Mouse (Mus musculus) limb, embryonic 14.5 days (tissue): ENCODE results near the gene Mef2b. TPM values are rescaled to one million over a fixed set of nuclear protein-coding genes. Genes with fewer than 3 reads are reported as not detected.

Experiments used
- ATAC-seq: fragments of 200-750 bp; cut with Nextera tagmentation; 2 replicates; pipeline ENCODE4 v1.8.0; 2017; ENCODE audit warnings: low read depth, moderate number of reproducible peaks, moderate TSS enrichment; ENCODE audit not compliant: low FRiP score
- DNase-seq: peaks from one replicate; pipeline ENCODE4 v3.0.0-alpha.2; 2015; ENCODE audit warnings: low spot score
- H3K27ac ChIP-seq: fragments of 300-500 bp; sonication (generic); replicated peaks from 2 replicates; pipeline ENCODE4 v1.5.1; 2014; ENCODE audit warnings: low read depth, mild to moderate bottlenecking, low read length, moderate library complexity, mixed read lengths
- H3K27me3 ChIP-seq: fragments of 300-500 bp; sonication (generic); 2 replicates; pipeline ENCODE4 v1.6.1; 2014; ENCODE audit warnings: low read length, mixed read lengths; ENCODE audit not compliant: control insufficient read depth, insufficient read depth
- H3K36me3 ChIP-seq: fragments of 300-500 bp; sonication (generic); 2 replicates; pipeline ENCODE4 v1.6.1; 2014; ENCODE audit warnings: mild to moderate bottlenecking, low read length, moderate library complexity, mixed read lengths; ENCODE audit not compliant: control insufficient read depth, insufficient read depth
- H3K4me1 ChIP-seq: fragments of 300-500 bp; sonication (generic); 2 replicates; pipeline ENCODE4 v1.6.1; 2014; ENCODE audit warnings: antibody characterized with exemption, low read length, mixed read lengths; ENCODE audit not compliant: control insufficient read depth, insufficient read depth
- H3K4me2 ChIP-seq: fragments of 300-500 bp; sonication (generic); replicated peaks from 2 replicates; pipeline ENCODE4 v1.6.1; 2014; ENCODE audit warnings: low read depth, mild to moderate bottlenecking, low read length, moderate library complexity; ENCODE audit not compliant: severe bottlenecking
- H3K4me3 ChIP-seq: fragments of 300-500 bp; sonication (generic); replicated peaks from 2 replicates; pipeline ENCODE4 v1.5.1; 2014; ENCODE audit warnings: low read length
- H3K9ac ChIP-seq: fragments of 300-500 bp; sonication (generic); 2 replicates; pipeline ENCODE4 v1.6.1; 2014; ENCODE audit warnings: mild to moderate bottlenecking, low read depth, low read length, moderate library complexity; ENCODE audit not compliant: severe bottlenecking
- H3K9me3 ChIP-seq: fragments of 300-500 bp; sonication (generic); 2 replicates; pipeline ENCODE4 v1.6.1; 2016; ENCODE audit warnings: low read length; ENCODE audit not compliant: control insufficient read depth
- POLR2A ChIP-seq: fragments of 200-500 bp; IDR thresholded peaks from 2 replicates; pipeline ENCODE4 v1.8.0; 2012; ENCODE audit warnings: inconsistent platforms, mild to moderate bottlenecking, moderate library complexity, borderline replicate concordance; ENCODE audit not compliant: insufficient read depth, insufficient read length; ENCODE audit errors: extremely low read depth
- WGBS: fragments of 180-500 bp; shearing (Covaris S2); extraction: QIAGEN DNeasy Blood & Tissue Kit; methylation state at CpG from one replicate; pipeline ENCODE4 v1.1.7; 2014; 5-methylcytosine and 5-hydroxymethylcytosine counted together
- polyA plus RNA-seq, 2 experiments: library from polyadenylated mRNA; depleted of rRNA in 1 of 2; stranded (reverse) in 1 of 2; unstranded in 1 of 2; fragments of >200 nt; fragmentation: Nextera tagmentation in 1 of 2; extraction: Ambion mirVana in 1 of 2; gene quantifications; 2 replicates each; pipeline versions ENCODE4 v1.2.1 to v1.2.3; 2012 to 2014

Mef2b gene
- polyA plus RNA-seq, 2 experiments = 0.67 TPM; not detected in 1

DNA sequence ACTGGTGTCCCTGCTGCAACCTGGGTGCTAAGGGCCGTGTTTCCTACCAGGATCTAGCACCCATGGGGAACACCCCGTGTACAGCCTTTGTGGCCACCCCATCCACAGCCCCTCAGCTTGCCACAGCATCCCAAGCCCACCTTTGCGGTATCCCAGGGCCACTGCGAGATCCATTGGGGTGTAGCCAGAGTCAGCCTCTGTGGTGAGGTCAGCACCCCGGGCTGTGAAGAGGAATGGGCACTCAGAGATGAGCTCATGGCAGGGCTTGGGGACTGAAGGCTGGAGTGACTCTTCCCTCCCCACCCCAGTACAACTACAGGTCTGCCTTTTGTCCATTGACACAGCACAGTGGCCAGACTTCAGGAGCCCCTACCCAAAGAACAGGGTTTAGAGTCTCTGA, 5.4 kb upstream of the Mef2b start:
- Histone ChIP-seq H3K27ac (no peak overlapping the region), H3K36me3 (peaks cover 46% of the 10 kb centered on the region), H3K27me3 (no peaks in the 10 kb centered on the region), H3K4me1 (peaks cover 12% of the 10 kb centered on the region), H3K9ac (no peak overlapping the region), H3K4me2 (no peak overlapping the region), H3K4me3 (no peak overlapping the region), H3K9me3 (no peaks in the 10 kb centered on the region)
- TF ChIP-seq POLR2A = no peak
- DNase-seq (no peak), ATAC-seq (no peak)
- 92% methylated on average over 4 of the region's 5 CpGs for WGBS

DNA sequence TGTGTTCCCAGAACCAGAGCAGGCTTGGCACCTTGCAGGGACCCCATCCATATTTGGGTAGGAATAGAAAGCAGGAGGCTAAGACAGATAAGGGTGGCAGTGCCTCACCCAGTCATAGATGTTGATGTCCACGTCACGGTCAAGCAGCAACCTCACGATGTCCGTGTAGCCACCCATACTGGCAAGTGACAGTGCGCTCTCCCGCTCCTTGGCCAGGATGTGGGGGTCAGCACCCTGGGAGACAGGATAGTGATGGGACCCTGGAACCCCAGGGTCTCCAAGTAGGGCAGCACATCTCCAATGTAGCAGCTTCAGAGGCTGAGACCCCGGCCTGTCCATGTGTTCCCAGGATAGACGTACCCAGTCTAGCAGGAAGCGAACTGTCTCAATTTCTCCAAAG, 4.6 kb upstream of the Mef2b start:
- DNase-seq = no peak
- Histone ChIP-seq H3K9me3 (no peaks in the 10 kb centered on the region), H3K27ac (no peak overlapping the region), H3K27me3 (no peaks in the 10 kb centered on the region), H3K4me1 (peaks cover 12% of the 10 kb centered on the region), H3K9ac (no peak overlapping the region), H3K4me3 (no peak overlapping the region), H3K4me2 (no peak overlapping the region), H3K36me3 (peaks cover 46% of the 10 kb centered on the region)
- WGBS = 96% methylated on average over 9 of the region's 9 CpGs
- TF ChIP-seq POLR2A = no peak
- ATAC-seq = no peak

DNA sequence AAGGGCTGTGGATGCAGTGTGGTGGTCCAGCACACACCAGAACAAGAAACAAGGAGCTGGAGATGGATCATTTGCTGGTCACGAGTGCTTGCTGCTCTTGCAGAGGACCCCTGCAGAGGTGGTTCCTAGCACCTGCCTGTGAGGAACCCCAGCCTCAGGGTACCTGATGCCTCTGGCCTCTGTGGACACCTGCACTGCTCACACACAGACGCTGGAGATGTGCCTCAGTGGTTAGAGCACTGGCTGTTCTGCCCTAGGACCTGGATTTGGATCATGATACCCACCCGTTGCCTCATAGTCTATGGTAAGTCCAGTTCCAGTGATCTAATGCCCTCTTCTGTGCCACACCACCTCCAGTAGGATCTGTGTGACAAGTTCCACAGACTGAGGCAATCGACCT, 2.9 kb upstream of the Mef2b start:
- DNase-seq = no peak
- no peaks in the 10 kb centered on the region for H3K27me3 ChIP-seq
- no peak for ATAC-seq
- no peak for TF ChIP-seq POLR2A
- H3K4me2 ChIP-seq = no peak overlapping the region
- 81% methylated on average over 4 of the region's 4 CpGs for WGBS
- H3K9me3 ChIP-seq = no peaks in the 10 kb centered on the region
- no peak overlapping the region for H3K27ac ChIP-seq
- H3K4me3 ChIP-seq = no peak overlapping the region
- H3K9ac ChIP-seq = no peak overlapping the region
- H3K4me1 ChIP-seq = peaks cover 16% of the 10 kb centered on the region
- peaks cover 46% of the 10 kb centered on the region for H3K36me3 ChIP-seq

DNA sequence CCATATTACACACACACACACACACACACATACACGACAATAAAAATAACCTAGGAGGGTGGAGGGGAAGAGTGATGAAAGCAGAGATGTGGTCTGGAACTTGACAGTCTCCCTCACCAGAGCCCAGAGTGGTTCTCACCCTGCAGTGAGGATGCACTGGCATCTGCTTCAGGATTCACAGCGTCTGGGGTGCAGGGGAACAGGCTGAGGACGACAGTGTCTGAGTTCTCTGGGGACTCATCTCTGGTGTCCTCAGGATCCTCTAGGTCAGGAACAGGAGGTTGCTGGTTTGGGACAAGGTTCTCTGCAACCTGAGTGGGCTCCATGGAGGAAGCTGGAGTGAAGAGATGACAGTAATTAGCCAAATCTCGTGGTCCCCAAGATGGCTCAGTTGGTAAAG, 1.6 kb upstream of the Mef2b start:
- H3K27ac ChIP-seq = no peak overlapping the region
- peak overlapping the region; percentile 50; the same call in 1 of the 2 replicates for H3K4me2 ChIP-seq
- peak overlapping the region; percentile 57; the same call in 1 of the 2 replicates for H3K9ac ChIP-seq
- DNase-seq (no peak), ATAC-seq (no peak)
- H3K9me3 ChIP-seq = no peaks in the 10 kb centered on the region
- peaks cover 45% of the 10 kb centered on the region for H3K36me3 ChIP-seq
- H3K4me3 ChIP-seq = peak overlapping the region; percentile 83
- no peak for TF ChIP-seq POLR2A
- 74% methylated on average over 4 of the region's 4 CpGs for WGBS
- H3K27me3 ChIP-seq = no peaks in the 10 kb centered on the region
- peaks cover 13% of the 10 kb centered on the region for H3K4me1 ChIP-seq

DNA sequence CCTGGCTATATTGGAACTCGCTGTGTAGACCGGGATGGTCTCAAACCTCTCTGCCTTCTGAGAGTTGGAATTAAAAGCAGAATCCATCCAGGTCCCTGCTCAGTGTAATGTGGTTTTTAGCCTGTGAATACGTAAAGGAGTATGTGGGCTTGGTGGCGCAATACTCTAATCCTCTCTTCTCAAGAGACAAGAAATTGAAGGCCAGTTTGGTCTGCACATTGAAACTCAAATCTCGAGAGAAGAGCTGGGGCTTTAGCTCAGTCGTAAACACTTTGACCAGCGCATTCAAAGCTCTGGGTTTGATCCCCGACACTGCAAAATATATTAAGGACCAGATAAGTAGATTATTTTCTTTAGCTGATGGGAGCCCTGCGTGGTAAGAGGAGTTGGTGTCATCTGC, 470 bp downstream of the Mef2b start:
- no peak for ATAC-seq
- Histone ChIP-seq H3K4me2 (peak overlapping the region; percentile 53), H3K4me1 (peaks cover 13% of the 10 kb centered on the region), H3K27ac (peak overlapping the region; percentile 71), H3K9ac (peak overlapping the region; percentile 72), H3K4me3 (peak overlapping the region; percentile 83), H3K27me3 (no peaks in the 10 kb centered on the region), H3K36me3 (peaks cover 42% of the 10 kb centered on the region), H3K9me3 (no peaks in the 10 kb centered on the region)
- no peak for DNase-seq
- TF ChIP-seq POLR2A = no peak
- 8% methylated on average over 9 of the region's 9 CpGs for WGBS

DNA sequence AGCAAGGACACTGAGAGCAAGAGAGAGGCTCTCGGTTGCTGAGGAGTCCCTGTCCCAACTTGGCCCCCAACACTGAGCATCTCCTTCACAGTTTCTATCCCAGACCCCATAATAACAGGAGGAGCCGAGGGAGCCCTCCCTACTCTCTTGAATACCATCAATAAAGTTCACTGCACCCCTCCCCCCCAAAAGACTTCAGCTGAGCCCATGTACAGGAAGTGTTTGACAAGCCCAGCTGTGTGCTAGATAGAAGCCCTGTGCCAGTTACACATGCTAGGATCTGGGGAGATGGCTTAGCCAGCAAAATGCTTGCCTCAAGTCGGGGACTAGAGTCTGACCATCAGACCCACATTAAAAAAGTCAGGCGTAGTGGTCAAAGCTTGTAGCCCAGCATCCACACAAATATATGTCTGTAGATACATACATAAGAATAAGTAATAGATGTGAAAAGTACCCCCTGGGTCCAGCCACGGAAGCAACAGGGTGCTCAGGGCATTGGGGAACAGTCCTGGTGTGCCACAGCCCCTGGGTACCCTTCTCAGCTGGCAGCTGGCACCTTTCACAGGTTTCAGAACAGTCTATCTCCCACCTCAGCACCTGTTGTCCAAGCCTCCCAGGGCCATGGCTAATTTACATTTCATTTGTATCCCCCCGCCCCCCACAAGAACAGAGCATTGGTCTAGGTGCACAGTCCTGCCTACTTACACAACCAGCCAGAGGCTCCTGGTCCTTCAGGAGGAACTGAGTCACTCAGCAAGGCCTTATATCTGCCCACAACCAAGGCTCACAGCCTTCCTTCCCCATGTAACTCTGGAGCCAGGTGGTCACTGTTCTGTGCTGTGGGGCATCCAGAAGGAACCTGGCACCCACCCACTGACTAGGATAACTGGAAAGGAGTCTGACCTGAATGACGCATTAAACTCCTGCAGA, 8.4 kb downstream of the Mef2b start:
- Histone ChIP-seq H3K9me3 (no peaks in the 10 kb centered on the region), H3K4me3 (no peak overlapping the region), H3K4me1 (no peaks in the 10 kb centered on the region), H3K9ac (no peak overlapping the region), H3K27me3 (no peaks in the 10 kb centered on the region), H3K27ac (no peak overlapping the region), H3K36me3 (peaks cover 40% of the 10 kb centered on the region), H3K4me2 (no peak overlapping the region)
- 88% methylated on average over 7 of the region's 7 CpGs for WGBS
- TF ChIP-seq POLR2A = no peak
- no peak for DNase-seq
- ATAC-seq = no peak
